Mouse (Mus musculus) lung, postnatal 0 days (tissue): Measurements from ENCODE around the gene Slfn8. TPM values are rescaled to one million over a fixed set of nuclear protein-coding genes. Genes with fewer than 3 reads are reported as not detected.
"Not testable (repeated sequence)": the region's sequence is repeated elsewhere in the genome, so short reads cannot be mapped to it uniquely, and the experiment has no call there.

Experiments
- ATAC-seq: fragments of 200-750 bp; cut with Nextera tagmentation; 2 replicates; pipeline ENCODE4 v1.8.0; 2017; ENCODE audit warnings: moderate library complexity
- DNase-seq: peaks from one replicate; pipeline ENCODE4 v3.0.0-alpha.2; 2016; ENCODE audit warnings: low spot score
- H3K27ac ChIP-seq: fragments of 300-500 bp; sonication (generic); 2 replicates; pipeline ENCODE4 v1.5.1; 2014; ENCODE audit warnings: antibody characterized with exemption, mild to moderate bottlenecking, low read length, mixed read lengths
- H3K27me3 ChIP-seq: fragments of 300-500 bp; sonication (generic); replicated peaks from 2 replicates; pipeline ENCODE4 v1.6.1; 2014; ENCODE audit warnings: low read length, mixed read lengths; ENCODE audit not compliant: insufficient read depth
- H3K36me3 ChIP-seq: fragments of 300-500 bp; sonication (generic); 2 replicates; pipeline ENCODE4 v1.6.1; 2014; ENCODE audit warnings: low read length, mixed read lengths; ENCODE audit not compliant: insufficient read depth
- H3K4me1 ChIP-seq: fragments of 300-500 bp; sonication (generic); 2 replicates; pipeline ENCODE4 v1.6.1; 2014; ENCODE audit warnings: antibody characterized with exemption, low read depth, low read length, mixed read lengths; ENCODE audit not compliant: insufficient read depth
- H3K4me2 ChIP-seq: fragments of 300-500 bp; sonication (generic); replicated peaks from 2 replicates; pipeline ENCODE4 v1.6.1; 2014; ENCODE audit warnings: low read depth, mild to moderate bottlenecking, low read length, moderate library complexity, mixed read lengths
- H3K4me3 ChIP-seq: fragments of 300-500 bp; sonication (generic); 2 replicates; pipeline ENCODE4 v1.5.1; 2014; ENCODE audit warnings: low read depth, low read length
- H3K9ac ChIP-seq: fragments of 300-500 bp; sonication (generic); replicated peaks from 2 replicates; pipeline ENCODE4 v1.6.1; 2014; ENCODE audit warnings: low read depth, mild to moderate bottlenecking
- H3K9me3 ChIP-seq: fragments of 300-500 bp; sonication (generic); 2 replicates; pipeline ENCODE4 v1.6.1; 2016; ENCODE audit warnings: low read length, mixed read lengths
- CTCF ChIP-seq: IDR thresholded peaks from 2 replicates; pipeline ENCODE4 v1.5.1; 2016; ENCODE audit warnings: antibody characterized with exemption, mild to moderate bottlenecking
- EP300 ChIP-seq: IDR thresholded peaks from 2 replicates; pipeline ENCODE4 v1.6.1; 2016; ENCODE audit warnings: antibody characterized with exemption, mild to moderate bottlenecking, control low read depth
- WGBS: fragments of 180-500 bp; shearing (Covaris S2); extraction: QIAGEN DNeasy Blood & Tissue Kit; methylation state at CpG from one replicate; pipeline ENCODE4 v1.1.7; 2014; 5-methylcytosine and 5-hydroxymethylcytosine counted together
- polyA plus RNA-seq: library from polyadenylated mRNA; unstranded; fragments of >200 nt; fragmentation: Nextera tagmentation; extraction: Ambion mirVana; gene quantifications from 2 replicates; pipeline ENCODE4 v1.2.1, GENCODE M21; 2015

Gene Slfn8
- polyA plus RNA-seq, 1 experiment from 2014 or later, result 0.54 TPM

DNA sequence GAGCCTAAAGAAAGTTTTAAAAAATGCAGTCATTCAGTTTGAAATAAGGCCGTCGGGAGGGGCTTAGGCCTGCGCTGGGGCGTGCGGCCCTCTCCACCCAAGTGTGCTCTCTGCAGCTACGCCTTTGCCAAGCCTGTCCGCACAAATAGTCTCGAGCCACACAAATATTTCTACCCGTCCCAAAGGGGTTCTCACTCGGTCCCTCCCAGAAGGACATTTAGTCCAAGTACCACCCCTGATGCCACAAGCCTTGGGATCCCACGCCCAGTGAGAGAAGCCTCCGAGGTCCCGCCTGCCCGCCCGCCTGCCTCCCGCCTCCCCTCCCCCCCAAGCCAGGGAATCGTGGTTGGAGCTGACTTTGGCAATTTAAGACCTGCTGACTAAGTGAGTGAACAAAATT lies 37.4 kb downstream of the Slfn8 start:
- 82% methylated on average over 17 of the region's 17 CpGs for WGBS
- ATAC-seq, result no peak
- Histone ChIP-seq H3K4me2 (no peak overlapping the region), H3K9ac (no peak overlapping the region), H3K9me3 (no peaks in the 10 kb centered on the region), H3K36me3 (no peaks in the 10 kb centered on the region), H3K4me3 (no peak overlapping the region), H3K27ac (no peak overlapping the region), H3K4me1 (no peaks in the 10 kb centered on the region), H3K27me3 (no peaks in the 10 kb centered on the region)
- TF ChIP-seq EP300 (no peak), CTCF (no peak)
- DNase-seq, result no peak

DNA sequence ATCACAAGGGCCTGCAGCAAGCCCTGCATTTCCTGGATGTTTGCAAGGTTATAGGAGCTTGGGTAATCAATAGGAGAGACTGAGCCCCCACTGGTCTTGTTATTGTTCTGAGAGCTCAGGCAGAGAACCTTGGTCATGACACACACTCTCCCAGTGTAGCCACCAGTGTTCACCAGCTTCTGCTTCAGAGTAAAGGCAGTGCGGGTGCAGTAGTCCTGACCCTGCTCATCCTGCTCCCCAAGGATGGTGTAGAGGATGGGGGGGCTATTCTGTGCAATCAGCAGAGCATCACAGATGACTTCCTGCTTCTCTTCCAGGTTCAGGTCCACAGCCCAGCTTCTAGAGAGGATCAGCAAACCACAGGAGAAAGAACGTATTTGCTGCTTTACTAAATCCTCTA lies 38.2 kb downstream of the Slfn8 start:
- H3K36me3 ChIP-seq, H3K27me3 ChIP-seq, H3K27ac ChIP-seq, H3K9me3 ChIP-seq, H3K9ac ChIP-seq, H3K4me2 ChIP-seq, H3K4me1 ChIP-seq, H3K4me3 ChIP-seq, ATAC-seq, DNase-seq: not testable (repeated sequence)
- WGBS, result 87% methylated on average over 2 of the region's 2 CpGs

DNA sequence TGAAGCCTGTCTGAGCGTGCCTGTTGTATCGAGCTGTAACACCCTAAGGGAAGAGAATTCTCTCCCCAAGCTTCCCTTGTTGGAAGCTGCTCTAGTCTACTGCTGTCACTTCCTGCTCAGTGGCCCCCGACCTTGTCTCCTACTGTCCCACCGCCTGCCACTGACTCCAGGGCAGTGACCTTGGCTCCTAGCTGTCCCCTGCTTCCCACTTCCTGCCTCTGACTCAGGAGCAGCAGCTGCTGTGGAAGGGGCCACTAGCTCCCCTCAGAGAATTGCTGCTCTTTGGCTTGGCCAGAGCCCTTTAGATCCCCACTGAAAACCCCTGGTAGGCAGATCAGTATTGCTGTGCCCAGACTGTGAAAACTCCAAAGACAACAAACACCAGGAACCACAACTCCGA lies 46.7 kb downstream of the Slfn8 start:
- H3K36me3 ChIP-seq, result no peaks in the 10 kb centered on the region
- DNase-seq (no peak), ATAC-seq (peak; percentile 53; the same call in 1 of the 2 replicates)
- H3K4me1 ChIP-seq, result no peaks in the 10 kb centered on the region
- H3K4me2 ChIP-seq, result no peak overlapping the region
- no peak overlapping the region for H3K4me3 ChIP-seq
- 33% methylated on average over 5 of the region's 5 CpGs for WGBS
- H3K27me3 ChIP-seq, result no peaks in the 10 kb centered on the region
- TF ChIP-seq CTCF, result no peak
- no peak for TF ChIP-seq EP300
- H3K27ac ChIP-seq, result no peak overlapping the region
- no peaks in the 10 kb centered on the region for H3K9me3 ChIP-seq
- no peak overlapping the region for H3K9ac ChIP-seq

DNA sequence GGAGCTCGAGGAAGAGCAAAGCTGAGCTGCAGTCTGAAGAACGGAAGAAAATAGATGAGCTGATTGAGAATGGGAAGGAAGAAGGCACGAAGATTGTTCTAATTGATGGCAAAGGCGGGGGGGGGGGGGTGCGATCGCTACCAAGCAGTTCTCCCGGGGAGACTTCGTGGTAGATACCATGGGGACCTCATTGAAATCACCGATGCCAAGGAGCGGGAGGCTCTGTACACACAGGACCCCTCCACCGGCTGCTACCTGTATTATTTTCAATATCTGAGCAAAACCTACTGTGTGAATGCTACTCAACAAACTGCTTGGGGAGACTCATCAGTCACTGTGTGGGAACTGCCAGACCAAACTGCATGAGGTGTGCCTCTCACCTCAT lies 49.0 kb downstream of the Slfn8 start:
- no peak for ATAC-seq
- H3K9me3 ChIP-seq, result no peaks in the 10 kb centered on the region
- no peaks in the 10 kb centered on the region for H3K4me1 ChIP-seq
- no peak for TF ChIP-seq EP300
- no peak for TF ChIP-seq CTCF
- H3K4me2 ChIP-seq, result peak overlapping the region; percentile 36; the same call in 1 of the 2 replicates
- WGBS, result 60% methylated on average over 8 of the region's 11 CpGs
- no peak overlapping the region for H3K9ac ChIP-seq
- no peaks in the 10 kb centered on the region for H3K36me3 ChIP-seq
- DNase-seq, result no peak
- no peaks in the 10 kb centered on the region for H3K27me3 ChIP-seq
- no peak overlapping the region for H3K27ac ChIP-seq
- no peak overlapping the region for H3K4me3 ChIP-seq

DNA sequence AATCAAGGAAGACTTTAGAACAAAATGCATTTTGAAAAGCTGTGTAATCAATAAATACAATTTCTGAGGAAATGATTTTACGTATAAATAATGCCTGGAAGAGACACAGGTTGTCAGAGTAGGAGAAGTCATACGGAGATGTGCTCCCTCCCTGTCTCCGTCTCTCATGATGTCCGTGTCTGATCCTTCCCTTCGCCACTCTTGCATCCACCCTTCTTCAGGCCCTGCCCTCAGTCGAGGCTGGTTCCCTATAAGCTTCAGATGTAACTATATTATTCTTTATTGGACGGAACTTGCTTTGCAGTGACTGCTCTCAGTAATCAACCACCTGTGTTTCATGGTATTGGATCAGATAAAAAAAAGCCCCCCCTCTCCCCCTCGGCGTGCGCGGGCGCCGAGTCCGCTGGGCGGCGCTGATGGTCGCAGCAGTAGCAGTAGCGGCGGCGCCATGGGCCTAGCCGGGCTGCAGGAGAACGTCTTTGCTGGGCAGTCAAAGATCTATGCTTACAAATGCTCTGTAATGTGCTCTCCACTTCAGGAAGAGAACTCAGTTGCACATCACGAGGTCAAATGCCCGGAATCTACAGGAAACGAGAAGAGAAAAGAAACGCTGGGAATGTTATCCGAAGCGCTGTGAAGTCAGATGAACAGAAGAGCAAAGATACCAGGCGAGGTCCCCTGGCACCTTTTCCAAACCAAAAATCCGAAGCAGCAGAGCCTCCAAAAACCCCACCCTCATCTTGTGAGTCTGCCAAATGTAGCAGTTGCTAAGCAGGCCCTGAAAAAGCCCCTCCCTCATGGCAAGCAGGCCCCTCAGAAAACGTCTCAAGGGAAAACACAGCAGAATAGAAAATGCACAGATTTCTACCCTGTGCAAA lies 49.7 kb downstream of the Slfn8 start:
- H3K4me3 ChIP-seq, result no peak overlapping the region
- peak; percentile 63; the same call in 1 of the 2 replicates for ATAC-seq
- no peaks in the 10 kb centered on the region for H3K27me3 ChIP-seq
- H3K9me3 ChIP-seq, result no peaks in the 10 kb centered on the region
- peak overlapping the region; percentile 36 for H3K4me2 ChIP-seq
- TF ChIP-seq CTCF, result peak; percentile 75
- TF ChIP-seq EP300, result no peak
- WGBS, result 11% methylated on average over 31 of the region's 31 CpGs
- no peak overlapping the region for H3K27ac ChIP-seq
- peak; percentile 64 for DNase-seq
- H3K36me3 ChIP-seq, result no peaks in the 10 kb centered on the region
- no peaks in the 10 kb centered on the region for H3K4me1 ChIP-seq
- H3K9ac ChIP-seq, result no peak overlapping the region

DNA sequence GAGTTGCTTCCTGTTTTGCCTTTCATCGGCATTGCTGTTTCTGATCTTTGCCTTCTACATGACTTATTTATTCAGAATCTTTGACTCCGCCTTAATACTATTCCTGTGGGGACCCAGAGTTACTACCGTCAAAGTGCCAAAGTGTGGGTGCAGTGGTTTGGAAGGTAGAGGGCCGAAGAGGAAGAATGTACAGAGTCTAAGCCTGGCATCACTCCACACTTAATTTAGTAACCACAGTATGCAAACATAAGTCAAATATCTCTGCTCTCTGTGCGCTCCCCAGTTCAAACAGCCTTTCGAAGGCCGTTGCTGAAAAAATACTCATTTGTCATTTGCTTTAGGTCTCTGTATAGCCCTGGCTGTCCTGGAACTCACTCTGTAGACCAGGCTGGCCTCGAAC lies 58.4 kb downstream of the Slfn8 start:
- Histone ChIP-seq H3K4me1 (no peaks in the 10 kb centered on the region), H3K27ac (no peak overlapping the region), H3K4me3 (no peak overlapping the region), H3K9me3 (no peaks in the 10 kb centered on the region), H3K9ac (no peak overlapping the region), H3K27me3 (no peaks in the 10 kb centered on the region), H3K4me2 (no peak overlapping the region), H3K36me3 (no peaks in the 10 kb centered on the region)
- TF ChIP-seq EP300 (no peak), CTCF (no peak)
- ATAC-seq (no peak), DNase-seq (no peak)
- WGBS, result 54% methylated on average over 8 of the region's 8 CpGs
